Mouse (Mus musculus): ENCODE measurements at regions not wholly inside any gene's neighbourhood (a gene's known extent, or its start where the extent isn't known, plus 50 kb on each side); places are given as distances from the start of the nearest gene placed in this dataset.

DNA sequence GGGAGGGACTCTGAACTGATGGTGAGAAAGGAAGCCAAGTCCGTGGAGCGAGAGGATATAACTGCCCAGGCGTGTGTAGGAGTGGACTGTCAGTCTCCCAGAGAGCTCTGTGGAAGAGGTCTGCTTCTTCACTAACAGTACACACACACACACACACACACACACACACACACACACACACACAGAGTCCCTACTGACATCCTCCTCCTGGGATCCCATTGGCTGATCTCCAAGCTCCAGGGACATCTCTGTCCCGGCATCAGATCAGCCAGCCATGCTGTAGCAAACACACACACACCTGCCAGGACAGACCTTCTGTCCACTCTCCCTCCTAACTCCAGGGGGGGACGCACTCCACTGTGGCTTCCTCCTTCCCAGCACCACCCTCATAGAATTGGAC is 401.5 kb downstream of the Sox9 start:
- TF ChIP-seq E2F4 (IDR thresholded peaks at IDR 0.05; ENCODE audit: insufficient read depth) (no peak), MAX (IDR thresholded peaks at IDR 0.05; ENCODE audit: low read depth) (no peak)

Measured in myocyte (in vitro differentiated cells).